Mouse (Mus musculus) ES-Bruce4 (cell line): ENCODE data around the gene Cnot2. TPM values are rescaled to one million over a fixed set of nuclear protein-coding genes. Genes with fewer than 3 reads are reported as not detected.

Source experiments
- H3K27ac ChIP-seq: 2 replicates; pipeline ENCODE4 v1.5.1; 2012; ENCODE audit warnings: low read length, inconsistent platforms; ENCODE audit not compliant: insufficient read depth
- H3K27me3 ChIP-seq: 2 replicates; pipeline ENCODE4 v1.6.1; 2012; ENCODE audit warnings: mild to moderate bottlenecking, low read length, inconsistent platforms; ENCODE audit not compliant: control insufficient read depth, poor library complexity, insufficient read depth, severe bottlenecking
- H3K36me3 ChIP-seq: 2 replicates; pipeline ENCODE4 v1.6.1; 2012; ENCODE audit warnings: inconsistent platforms, mild to moderate bottlenecking, low read length, moderate library complexity; ENCODE audit not compliant: control insufficient read depth, poor library complexity, insufficient read depth, severe bottlenecking
- H3K4me1 ChIP-seq: one replicate; pipeline ENCODE4 v1.8.1; 2011; ENCODE audit warnings: low read length; ENCODE audit not compliant: control insufficient read depth, insufficient read depth
- H3K4me3 ChIP-seq: 2 replicates; pipeline ENCODE4 v1.5.1; 2011; ENCODE audit warnings: low read depth, mild to moderate bottlenecking, low read length
- H3K9ac ChIP-seq: 2 replicates; pipeline ENCODE4 v1.6.1; 2012; ENCODE audit warnings: low read depth, mild to moderate bottlenecking, inconsistent platforms; ENCODE audit not compliant: poor library complexity, severe bottlenecking
- H3K9me3 ChIP-seq: replicated peaks from 2 replicates; pipeline ENCODE4 v1.6.1; 2012; ENCODE audit warnings: mild to moderate bottlenecking, low read length, inconsistent platforms; ENCODE audit not compliant: control insufficient read depth, poor library complexity, insufficient read depth, severe bottlenecking
- CTCF ChIP-seq: IDR thresholded peaks from one replicate; pipeline ENCODE4 v1.8.1; 2011; ENCODE audit warnings: low read depth, low read length
- EP300 ChIP-seq: IDR thresholded peaks from 2 replicates; pipeline ENCODE4 v1.6.1; 2011; ENCODE audit warnings: low read depth, low read length; ENCODE audit not compliant: insufficient read depth
- POLR2A ChIP-seq: IDR thresholded peaks from one replicate; pipeline ENCODE4 v1.8.1; 2011; ENCODE audit warnings: low read length; ENCODE audit not compliant: insufficient read depth
- polyA plus RNA-seq: library from polyadenylated mRNA; stranded (reverse); fragments of >200 nt; gene quantifications from 2 replicates; pipeline ENCODE4 v1.2.4, GENCODE M21; 2011; ENCODE audit warnings: low read depth; ENCODE audit not compliant: missing spikeins, insufficient read depth, insufficient read length

Gene Cnot2
- polyA plus RNA-seq, 1 experiment = 126 TPM

DNA sequence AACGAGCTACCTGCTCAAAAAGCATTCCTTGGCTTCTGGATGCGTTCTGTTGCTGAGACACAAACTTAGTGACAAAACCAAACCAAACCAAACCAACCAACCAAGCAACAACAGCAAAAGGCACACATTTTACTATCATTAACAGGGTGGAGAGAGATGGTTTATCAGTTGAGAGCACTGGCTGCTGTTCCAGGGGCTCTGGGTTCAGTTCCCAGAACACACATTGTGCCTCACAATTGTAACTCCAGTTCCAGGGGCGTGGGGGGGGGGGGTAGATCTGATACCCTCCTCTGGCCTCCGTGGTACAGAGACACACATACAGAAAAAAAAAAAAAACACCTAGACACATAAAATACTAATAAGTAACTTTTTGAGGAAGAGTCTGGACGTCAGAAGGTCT, 113.2 kb downstream of the Cnot2 start:
- Histone ChIP-seq H3K9me3 (no peaks in the 10 kb centered on the region), H3K9ac (no peak overlapping the region), H3K4me3 (no peak overlapping the region), H3K36me3 (no peaks in the 10 kb centered on the region), H3K27me3 (peaks cover 3% of the 10 kb centered on the region; the same call in 1 of the 2 replicates), H3K27ac (no peak overlapping the region), H3K4me1 (no peaks in the 10 kb centered on the region)
- TF ChIP-seq POLR2A = no peak
- TF ChIP-seq CTCF = no peak
- TF ChIP-seq EP300 = no peak

DNA sequence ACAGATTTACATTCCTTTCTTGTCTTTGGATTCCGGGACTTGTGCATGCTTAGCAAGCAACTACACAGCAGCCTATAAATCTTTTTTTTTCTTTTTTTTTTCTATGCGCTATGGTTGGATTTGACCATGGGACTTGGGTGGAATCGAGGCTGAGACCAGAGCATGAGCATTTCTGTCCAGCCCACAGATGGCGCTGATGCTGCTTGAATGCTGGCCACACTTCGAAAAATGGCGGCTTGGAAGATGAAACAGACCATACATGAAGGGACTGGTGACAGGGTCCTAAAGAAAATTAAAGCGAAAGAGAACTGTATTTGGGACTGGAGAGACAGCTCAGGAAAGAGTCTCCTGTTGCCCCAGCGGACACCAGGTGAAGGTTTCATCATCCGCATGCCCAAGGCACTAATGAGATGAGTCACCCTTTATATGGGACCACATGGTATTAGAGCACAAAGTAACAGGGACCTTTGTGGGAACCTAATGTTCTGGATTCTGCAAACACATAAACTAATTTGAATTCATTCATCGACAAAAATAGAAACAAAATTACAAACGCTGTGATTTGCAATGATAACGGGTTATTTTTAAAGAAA, 117.5 kb downstream of the Cnot2 start:
- Histone ChIP-seq H3K27ac (no peak overlapping the region), H3K9ac (no peak overlapping the region), H3K27me3 (no peaks in the 10 kb centered on the region), H3K9me3 (no peaks in the 10 kb centered on the region), H3K36me3 (no peaks in the 10 kb centered on the region), H3K4me3 (no peak overlapping the region), H3K4me1 (no peaks in the 10 kb centered on the region)
- TF ChIP-seq POLR2A = no peak
- no peak for TF ChIP-seq EP300
- TF ChIP-seq CTCF = peak; percentile 63

DNA sequence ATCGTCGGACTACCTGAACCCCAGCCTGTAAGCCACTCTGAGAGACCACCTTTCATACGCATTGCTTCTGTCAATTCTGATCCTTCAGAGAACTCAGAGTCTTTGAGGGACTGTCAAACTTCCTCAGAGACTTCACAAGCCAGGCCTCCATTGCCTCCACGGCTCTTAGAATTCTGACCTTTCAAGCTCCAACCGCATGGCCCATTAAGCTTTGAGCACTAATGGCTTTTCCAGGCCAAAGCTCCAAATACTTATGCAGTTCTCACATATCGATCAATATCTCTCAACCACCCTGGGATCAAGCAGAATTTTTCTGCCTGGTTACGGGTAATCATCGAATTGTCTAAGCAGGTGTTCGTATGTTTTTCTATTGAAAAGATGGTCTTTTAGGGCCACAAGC, 119.9 kb downstream of the Cnot2 start:
- H3K27ac ChIP-seq = no peak overlapping the region

GRCm38 (mm10) chr10:116458786-116459185, 122.5 kb downstream of the Cnot2 start:
- TF ChIP-seq POLR2A (no peak), EP300 (no peak)
- Histone ChIP-seq H3K4me1 (no peaks in the 10 kb centered on the region), H3K36me3 (no peaks in the 10 kb centered on the region)

More for the DNA sequence above, 119.9 kb downstream of the Cnot2 start:
- no peaks in the 10 kb centered on the region for H3K36me3 ChIP-seq
- H3K9me3 ChIP-seq = no peaks in the 10 kb centered on the region
- H3K4me1 ChIP-seq = no peaks in the 10 kb centered on the region
- H3K27me3 ChIP-seq = no peaks in the 10 kb centered on the region
- TF ChIP-seq CTCF (no peak), EP300 (no peak), POLR2A (no peak)
- H3K4me3 ChIP-seq = no peak overlapping the region
- H3K9ac ChIP-seq = no peak overlapping the region

GRCm38 (mm10) chr10:116452771-116453170, 128.5 kb downstream of the Cnot2 start:
- Histone ChIP-seq H3K27me3 (no peaks in the 10 kb centered on the region), H3K4me3 (no peak overlapping the region), H3K27ac (no peak overlapping the region), H3K9me3 (no peaks in the 10 kb centered on the region; the same call in 1 of the 2 replicates), H3K36me3 (no peaks in the 10 kb centered on the region), H3K4me1 (no peaks in the 10 kb centered on the region), H3K9ac (no peak overlapping the region)
- TF ChIP-seq CTCF (peak; percentile 10), POLR2A (no peak)

More at GRCm38 (mm10) chr10:116458786-116459185, 122.5 kb downstream of the Cnot2 start:
- H3K9ac ChIP-seq = no peak overlapping the region
- no peak overlapping the region for H3K27ac ChIP-seq
- no peaks in the 10 kb centered on the region for H3K9me3 ChIP-seq
- no peak overlapping the region for H3K4me3 ChIP-seq
- no peaks in the 10 kb centered on the region for H3K27me3 ChIP-seq

- Histone ChIP-seq H3K4me1 (no peaks in the 10 kb centered on the region), H3K36me3 (no peaks in the 10 kb centered on the region), H3K4me3 (no peak overlapping the region), H3K9me3 (no peaks in the 10 kb centered on the region; the same call in 1 of the 2 replicates), H3K27ac (no peak overlapping the region), H3K9ac (no peak overlapping the region), H3K27me3 (no peaks in the 10 kb centered on the region)
- TF ChIP-seq POLR2A = no peak
- no peak for TF ChIP-seq EP300
- no peak for TF ChIP-seq CTCF
Measured at GRCm38 (mm10) chr10:116450621-116451020, 130.7 kb downstream of the Cnot2 start.
